Mouse (Mus musculus) stomach, embryonic 15.5 days (tissue): Measurements from ENCODE around the gene Usp38. TPM values are rescaled to one million over a fixed set of nuclear protein-coding genes. Genes with fewer than 3 reads are reported as not detected.

Experiments
- ATAC-seq: fragments of 200-750 bp; cut with Nextera tagmentation; 2 replicates; pipeline ENCODE4 v1.8.0; 2017; ENCODE audit warnings: low read depth, moderate number of reproducible peaks, moderate TSS enrichment; ENCODE audit not compliant: insufficient read depth, low FRiP score
- H3K27ac ChIP-seq: fragments of 300-500 bp; sonication (generic); 2 replicates; pipeline ENCODE4 v1.5.1; 2015; ENCODE audit warnings: mild to moderate bottlenecking, inconsistent platforms
- H3K27me3 ChIP-seq: fragments of 300-500 bp; sonication (generic); replicated peaks from 2 replicates; pipeline ENCODE4 v1.6.1; 2015; ENCODE audit warnings: inconsistent platforms
- H3K36me3 ChIP-seq: fragments of 300-500 bp; sonication (generic); 2 replicates; pipeline ENCODE4 v1.6.1; 2015; ENCODE audit warnings: inconsistent platforms
- H3K4me1 ChIP-seq: fragments of 300-500 bp; sonication (generic); 2 replicates; pipeline ENCODE4 v1.6.1; 2015; ENCODE audit warnings: inconsistent platforms
- H3K4me2 ChIP-seq: fragments of 300-500 bp; sonication (generic); 2 replicates; pipeline ENCODE4 v1.6.1; 2015; ENCODE audit warnings: mild to moderate bottlenecking, inconsistent platforms
- H3K4me3 ChIP-seq: fragments of 300-500 bp; sonication (generic); replicated peaks from 2 replicates; pipeline ENCODE4 v1.5.1; 2015; ENCODE audit warnings: inconsistent platforms
- H3K9ac ChIP-seq: fragments of 300-500 bp; sonication (generic); 2 replicates; pipeline ENCODE4 v1.6.1; 2015; ENCODE audit warnings: inconsistent platforms
- H3K9me3 ChIP-seq: fragments of 300-500 bp; sonication (generic); 2 replicates; pipeline ENCODE4 v1.6.1; 2016; ENCODE audit warnings: inconsistent platforms
- whole genome bisulfite sequencing: fragments of 180-500 bp; shearing (Covaris S2); methylation state at CpG from one replicate; pipeline ENCODE4 v1.1.7; 2015; 5-methylcytosine and 5-hydroxymethylcytosine counted together
- polyA plus RNA-seq: library from polyadenylated mRNA; unstranded; fragments of >200 nt; fragmentation: Nextera tagmentation; extraction: Ambion mirVana; gene quantifications from 2 replicates; pipeline ENCODE4 v1.2.1, GENCODE M21; 2015

Gene Usp38
- polyA plus RNA-seq, 1 experiment from 2014 or later: 15.4 TPM

GRCm38 (mm10) chr8:80996632-80997031, 18.1 kb downstream of the Usp38 start:
- Histone ChIP-seq H3K27ac (no peak overlapping the region), H3K9me3 (no peaks in the 10 kb centered on the region), H3K36me3 (peaks cover 19% of the 10 kb centered on the region), H3K4me1 (no peaks in the 10 kb centered on the region), H3K4me2 (no peak overlapping the region), H3K4me3 (no peak overlapping the region), H3K27me3 (no peaks in the 10 kb centered on the region), H3K9ac (no peak overlapping the region)
- no peak for ATAC-seq
- 21% methylated on average over 1 of the region's 1 CpGs for WGBS

- peak; percentile 70; the same call in 1 of the 2 replicates for ATAC-seq
- Histone ChIP-seq H3K36me3 (peaks cover 13% of the 10 kb centered on the region; the same call in 1 of the 2 replicates), H3K27ac (no peak overlapping the region), H3K4me2 (no peak overlapping the region), H3K27me3 (no peaks in the 10 kb centered on the region), H3K9ac (no peak overlapping the region), H3K4me3 (no peak overlapping the region), H3K4me1 (no peaks in the 10 kb centered on the region), H3K9me3 (no peaks in the 10 kb centered on the region)
- WGBS: 45% methylated on average over 3 of the region's 3 CpGs
Observed at GRCm38 (mm10) chr8:80991937-80992336, 22.8 kb downstream of the Usp38 start.

- no peak overlapping the region for H3K4me3 ChIP-seq
- H3K27me3 ChIP-seq: no peaks in the 10 kb centered on the region
- ATAC-seq: no peak
- H3K9me3 ChIP-seq: no peaks in the 10 kb centered on the region
- H3K4me1 ChIP-seq: no peaks in the 10 kb centered on the region
- peaks cover 17% of the 10 kb centered on the region for H3K36me3 ChIP-seq
- H3K9ac ChIP-seq: no peak overlapping the region
- 55% methylated on average over 4 of the region's 4 CpGs for WGBS
- H3K27ac ChIP-seq: no peak overlapping the region
- H3K4me2 ChIP-seq: no peak overlapping the region
Observed at GRCm38 (mm10) chr8:80982829-80983228, 31.9 kb downstream of the Usp38 start.

GRCm38 (mm10) chr8:80981696-80982095, 33.0 kb downstream of the Usp38 start:
- WGBS: 83% methylated on average over 9 of the region's 9 CpGs
- no peaks in the 10 kb centered on the region for H3K4me1 ChIP-seq

GRCm38 (mm10) chr8:80980063-80980462, 34.7 kb downstream of the Usp38 start:
- 84% methylated on average over 4 of the region's 4 CpGs for WGBS
- no peak for ATAC-seq
- H3K36me3 ChIP-seq: peaks cover 12% of the 10 kb centered on the region
- H3K4me2 ChIP-seq: no peak overlapping the region
- H3K27ac ChIP-seq: no peak overlapping the region
- H3K27me3 ChIP-seq: no peaks in the 10 kb centered on the region
- H3K4me3 ChIP-seq: no peak overlapping the region
- H3K9ac ChIP-seq: no peak overlapping the region
- H3K4me1 ChIP-seq: no peaks in the 10 kb centered on the region
- no peaks in the 10 kb centered on the region for H3K9me3 ChIP-seq

More at GRCm38 (mm10) chr8:80981696-80982095, 33.0 kb downstream of the Usp38 start:
- no peak overlapping the region for H3K4me2 ChIP-seq
- no peaks in the 10 kb centered on the region for H3K27me3 ChIP-seq
- H3K9me3 ChIP-seq: no peaks in the 10 kb centered on the region
- H3K36me3 ChIP-seq: peaks cover 13% of the 10 kb centered on the region
- H3K9ac ChIP-seq: no peak overlapping the region
- H3K4me3 ChIP-seq: no peak overlapping the region
- no peak for ATAC-seq
- no peak overlapping the region for H3K27ac ChIP-seq

GRCm38 (mm10) chr8:80977231-80977630, 37.5 kb downstream of the Usp38 start:
- 67% methylated on average over 1 of the region's 1 CpGs for WGBS

GRCm38 (mm10) chr8:80971150-80971549, 43.6 kb downstream of the Usp38 start:
- Histone ChIP-seq H3K9me3 (no peaks in the 10 kb centered on the region), H3K27me3 (no peaks in the 10 kb centered on the region), H3K4me1 (no peaks in the 10 kb centered on the region), H3K27ac (no peak overlapping the region), H3K4me2 (no peak overlapping the region), H3K9ac (no peak overlapping the region), H3K4me3 (no peak overlapping the region), H3K36me3 (no peaks in the 10 kb centered on the region)
- no peak for ATAC-seq
- WGBS: 72% methylated on average over 9 of the region's 9 CpGs

More at GRCm38 (mm10) chr8:80977231-80977630, 37.5 kb downstream of the Usp38 start:
- H3K36me3 ChIP-seq: 0 out of 2 replicates have a peak, but pooled peaks cover 6% of the 10 kb centered on the region
- no peaks in the 10 kb centered on the region for H3K27me3 ChIP-seq
- no peak overlapping the region for H3K27ac ChIP-seq
- no peak overlapping the region for H3K4me3 ChIP-seq
- H3K9ac ChIP-seq: no peak overlapping the region
- H3K4me1 ChIP-seq: no peaks in the 10 kb centered on the region
- no peaks in the 10 kb centered on the region for H3K9me3 ChIP-seq
- no peak overlapping the region for H3K4me2 ChIP-seq
- no peak for ATAC-seq

- H3K4me1 ChIP-seq: no peaks in the 10 kb centered on the region
- H3K27ac ChIP-seq: no peak overlapping the region
- H3K9ac ChIP-seq: no peak overlapping the region
- ATAC-seq: no peak
- no peak overlapping the region for H3K4me3 ChIP-seq
- H3K4me2 ChIP-seq: no peak overlapping the region
- H3K36me3 ChIP-seq: no peaks in the 10 kb centered on the region
- H3K9me3 ChIP-seq: no peaks in the 10 kb centered on the region
- H3K27me3 ChIP-seq: no peaks in the 10 kb centered on the region
- 85% methylated on average over 11 of the region's 11 CpGs for WGBS
Observed at GRCm38 (mm10) chr8:80970000-80970685, 44.6 kb downstream of the Usp38 start.

- Histone ChIP-seq H3K27ac (no peak overlapping the region), H3K36me3 (no peaks in the 10 kb centered on the region), H3K4me1 (no peaks in the 10 kb centered on the region), H3K4me3 (no peak overlapping the region), H3K27me3 (no peaks in the 10 kb centered on the region), H3K9ac (no peak overlapping the region), H3K4me2 (no peak overlapping the region), H3K9me3 (no peaks in the 10 kb centered on the region)
- WGBS: 81% methylated on average over 5 of the region's 5 CpGs
- ATAC-seq: no peak
Observed at GRCm38 (mm10) chr8:80969423-80969822, 45.3 kb downstream of the Usp38 start.

GRCm38 (mm10) chr8:80963095-80963494, 51.6 kb downstream of the Usp38 start:
- WGBS: 85% methylated on average over 3 of the region's 3 CpGs
- no peaks in the 10 kb centered on the region for H3K27me3 ChIP-seq
- H3K36me3 ChIP-seq: no peaks in the 10 kb centered on the region
- H3K9ac ChIP-seq: no peak overlapping the region
- H3K4me2 ChIP-seq: no peak overlapping the region
- H3K4me3 ChIP-seq: no peak overlapping the region
- no peak overlapping the region for H3K27ac ChIP-seq
- no peaks in the 10 kb centered on the region for H3K9me3 ChIP-seq
- no peak for ATAC-seq
- peaks cover 6% of the 10 kb centered on the region; the same call in 1 of the 2 replicates for H3K4me1 ChIP-seq

GRCm38 (mm10) chr8:80962592-80962983, 52.1 kb downstream of the Usp38 start:
- no peak for ATAC-seq
- H3K9me3 ChIP-seq: no peaks in the 10 kb centered on the region
- 94% methylated on average over 5 of the region's 5 CpGs for whole genome bisulfite sequencing
- no peak overlapping the region for H3K9ac ChIP-seq
- H3K36me3 ChIP-seq: no peaks in the 10 kb centered on the region
- H3K4me2 ChIP-seq: no peak overlapping the region
- H3K4me1 ChIP-seq: peaks cover 6% of the 10 kb centered on the region; the same call in 1 of the 2 replicates
- no peak overlapping the region for H3K27ac ChIP-seq
- H3K27me3 ChIP-seq: no peaks in the 10 kb centered on the region
- H3K4me3 ChIP-seq: no peak overlapping the region

- Histone ChIP-seq H3K36me3 (no peaks in the 10 kb centered on the region), H3K4me3 (no peak overlapping the region), H3K9ac (no peak overlapping the region), H3K9me3 (no peaks in the 10 kb centered on the region), H3K27me3 (no peaks in the 10 kb centered on the region), H3K27ac (0 out of 2 replicates have a peak overlapping the region, but pooled peaks have one; percentile 26), H3K4me2 (no peak overlapping the region), H3K4me1 (peaks cover 6% of the 10 kb centered on the region; the same call in 1 of the 2 replicates)
- 54% methylated on average over 7 of the region's 7 CpGs for WGBS
- ATAC-seq: no peak
Observed at GRCm38 (mm10) chr8:80961937-80962591, 52.7 kb downstream of the Usp38 start.
